Mouse (Mus musculus): ENCODE results near the gene Selenot. TPM values are rescaled to one million over a fixed set of nuclear protein-coding genes. Genes with fewer than 3 reads are reported as not detected.
"Not testable (repeated sequence)": the region's sequence is repeated elsewhere in the genome, so short reads cannot be mapped to it uniquely, and the experiment has no call there.

Gene Selenot
- 100 to 1,000 TPM; 117 to 118 TPM for total RNA-seq (2021)

GRCm38 (mm10) chr3:58576137-58577066, at the start of gene Selenot:
TSS of gene Selenot (plus strand) at chr3:58576636.
- intact Hi-C loops (cut with DNase I), result loop anchor here (2.0 to 5.0 kb wide), 3 partner anchors 50 to 158 kb away; partner anchors contain the start of gene Siah2
- DNase-seq, result peak; percentile 98

GRCm38 (mm10) chr3:58536573-58536972, 39.9 kb upstream of the Selenot start:
- DNase-seq, result no peak
- intact Hi-C loops (cut with DNase I), result no loop called here

- DNase-seq, result no peak
- intact Hi-C loops (cut with DNase I), result no loop called here
Measured at GRCm38 (mm10) chr3:58552001-58552811, 24.2 kb upstream of the Selenot start.

GRCm38 (mm10) chr3:58556649-58557048, 19.8 kb upstream of the Selenot start:
- DNase-seq, result no peak
- intact Hi-C loops (cut with DNase I), result no loop called here

- DNase-seq, result no peak
- intact Hi-C loops (cut with DNase I), result no loop called here
Measured at GRCm38 (mm10) chr3:58559887-58560286, 16.5 kb upstream of the Selenot start.

GRCm38 (mm10) chr3:58561437-58561836, 15.0 kb upstream of the Selenot start:
- intact Hi-C loops (cut with DNase I), result no loop called here
- peak; percentile 10 to 19 for DNase-seq

- intact Hi-C loops (cut with DNase I), result no loop called here
- no peak for DNase-seq
Measured at GRCm38 (mm10) chr3:58570821-58571220, 5.6 kb upstream of the Selenot start.

GRCm38 (mm10) chr3:58577067-58577503, 649 bp downstream of the Selenot start:
- intact Hi-C loops (cut with DNase I), result loop anchor here (2.0 to 5.0 kb wide), 3 partner anchors 50 to 158 kb away; partner anchors contain the start of gene Siah2
- peak in 1 of 2 experiments; percentile 71 for DNase-seq

GRCm38 (mm10) chr3:58577506-58578050, 1.1 kb downstream of the Selenot start:
- no peak for DNase-seq
- intact Hi-C loops (cut with DNase I), result loop anchor here (2.0 to 5.0 kb wide), 3 partner anchors 51 to 159 kb away; partner anchors contain the start of gene Siah2

GRCm38 (mm10) chr3:58581530-58581929, 5.1 kb downstream of the Selenot start:
- intact Hi-C loops (cut with DNase I), result no loop called here
- DNase-seq, result no peak

GRCm38 (mm10) chr3:58582297-58582696, 5.9 kb downstream of the Selenot start:
- intact Hi-C loops (cut with DNase I), result no loop called here

GRCm38 (mm10) chr3:58582788-58583426, 6.5 kb downstream of the Selenot start:
- DNase-seq, result no peak

More at GRCm38 (mm10) chr3:58582297-58582696, 5.9 kb downstream of the Selenot start:
- no peak for DNase-seq

GRCm38 (mm10) chr3:58590544-58590943, 14.1 kb downstream of the Selenot start:
- DNase-seq; intact Hi-C loops (cut with DNase I): not testable (repeated sequence)

More at GRCm38 (mm10) chr3:58582788-58583426, 6.5 kb downstream of the Selenot start:
- intact Hi-C loops (cut with DNase I), result no loop called here

GRCm38 (mm10) chr3:58592666-58593065, 16.2 kb downstream of the Selenot start:
- DNase-seq; intact Hi-C loops (cut with DNase I): not testable (repeated sequence)

GRCm38 (mm10) chr3:58593623-58594022, 17.2 kb downstream of the Selenot start:
- intact Hi-C loops (cut with DNase I), result no loop called here
- no peak for DNase-seq

- intact Hi-C loops (cut with DNase I), result no loop called here
- DNase-seq, result no peak
Measured at GRCm38 (mm10) chr3:58608506-58608905, 32.1 kb downstream of the Selenot start.

- DNase-seq, result no peak
- intact Hi-C loops (cut with DNase I), result no loop called here
Measured at GRCm38 (mm10) chr3:58609985-58610384, 33.5 kb downstream of the Selenot start.

- no peak for DNase-seq
- intact Hi-C loops (cut with DNase I), result no loop called here
Measured at GRCm38 (mm10) chr3:58621066-58621465, 44.6 kb downstream of the Selenot start.

GRCm38 (mm10) chr3:58622665-58623394, 46.4 kb downstream of the Selenot start:
- intact Hi-C loops (cut with DNase I), result no loop called here

More at GRCm38 (mm10) chr3:58622665-58623394, 46.4 kb downstream of the Selenot start:
- no peak for DNase-seq

All from heart, postnatal 10 days (tissue).